Mouse (Mus musculus) c-Kit-positive CD71-positive TER-119-negative erythroid progenitor cells, embryonic 14.5 days (primary cell): ENCODE results near the gene Bbip1.
"Not testable (repeated sequence)": the region's sequence is repeated elsewhere in the genome, so short reads cannot be mapped to it uniquely, and the experiment has no call there.

Source experiments
- DNase-seq: peaks from one replicate; pipeline ENCODE4 v3.0.0-alpha.2; 2013; ENCODE audit warnings: low read depth

Bbip1 gene

GRCm38 (mm10) chr19:53943802-53944785 is at the start of gene Bbip1, which contains the start of gene Shoc2:
Gene Bbip1 (minus strand): TSS chr19:53944627.
Gene Shoc2 (plus strand): TSS chr19:53944306.
- DNase-seq: peak; percentile 99

GRCm38 (mm10) chr19:53993860-53994259 is 49.4 kb upstream of the Bbip1 start:
- no peak for DNase-seq

- no peak for DNase-seq
Observed at GRCm38 (mm10) chr19:53990538-53990937, 46.1 kb upstream of the Bbip1 start.

- DNase-seq: no peak
Observed at GRCm38 (mm10) chr19:53984628-53985027, 40.2 kb upstream of the Bbip1 start.

GRCm38 (mm10) chr19:53983336-53983735 is 38.9 kb upstream of the Bbip1 start:
- DNase-seq: peak; percentile 51

GRCm38 (mm10) chr19:53982041-53982440 is 37.6 kb upstream of the Bbip1 start:
- DNase-seq: no peak

GRCm38 (mm10) chr19:53973656-53974055 is 29.2 kb upstream of the Bbip1 start:
- DNase-seq: no peak

GRCm38 (mm10) chr19:53971938-53972337 is 27.5 kb upstream of the Bbip1 start:
- no peak for DNase-seq

- no peak for DNase-seq
Observed at GRCm38 (mm10) chr19:53969226-53969625, 24.8 kb upstream of the Bbip1 start.

- DNase-seq: peak; percentile 57
Observed at GRCm38 (mm10) chr19:53964910-53965633, 20.6 kb upstream of the Bbip1 start.

- DNase-seq: not testable (repeated sequence)
Observed at GRCm38 (mm10) chr19:53964347-53964746, 19.9 kb upstream of the Bbip1 start.

- DNase-seq: no peak
Observed at GRCm38 (mm10) chr19:53962511-53962910, 18.1 kb upstream of the Bbip1 start.

- DNase-seq: no peak
Observed at GRCm38 (mm10) chr19:53957513-53957912, 13.1 kb upstream of the Bbip1 start.

GRCm38 (mm10) chr19:53945171-53946042 is 980 bp upstream of the Bbip1 start:
- no peak for DNase-seq

- no peak for DNase-seq
Observed at GRCm38 (mm10) chr19:53944786-53945169, 351 bp upstream of the Bbip1 start.

- DNase-seq: no peak
Observed at GRCm38 (mm10) chr19:53942342-53942741, 2.1 kb downstream of the Bbip1 start.

- peak; percentile 60 for DNase-seq
Observed at GRCm38 (mm10) chr19:53941139-53941538, 3.3 kb downstream of the Bbip1 start.

GRCm38 (mm10) chr19:53939467-53939866 is 5.0 kb downstream of the Bbip1 start:
- peak; percentile 58 for DNase-seq

GRCm38 (mm10) chr19:53934046-53934445 is 10.4 kb downstream of the Bbip1 start:
- DNase-seq: no peak

- no peak for DNase-seq
Observed at GRCm38 (mm10) chr19:53933050-53933449, 11.4 kb downstream of the Bbip1 start.

GRCm38 (mm10) chr19:53929218-53929617 is 15.2 kb downstream of the Bbip1 start:
- no peak for DNase-seq

GRCm38 (mm10) chr19:53926705-53927104 is 17.7 kb downstream of the Bbip1 start:
- no peak for DNase-seq
